Mouse (Mus musculus) kidney, adult 2 months (tissue): ENCODE results near the gene Xiap.

Experiments used
- CTCF ChIP-seq: fragments of 200-500 bp; conservative IDR thresholded peaks from 2 replicates; pipeline ENCODE4 v1.5.1; 2011; ENCODE audit warnings: low read depth, mild to moderate bottlenecking, control low read depth, low read length, moderate library complexity, mixed read lengths; ENCODE audit not compliant: insufficient read depth, insufficient read length
- POLR2A ChIP-seq: fragments of 200-500 bp; IDR thresholded peaks from one replicate; pipeline ENCODE4 v1.6.1; 2011; ENCODE audit warnings: low read depth, low read length, control low read depth

DNA sequence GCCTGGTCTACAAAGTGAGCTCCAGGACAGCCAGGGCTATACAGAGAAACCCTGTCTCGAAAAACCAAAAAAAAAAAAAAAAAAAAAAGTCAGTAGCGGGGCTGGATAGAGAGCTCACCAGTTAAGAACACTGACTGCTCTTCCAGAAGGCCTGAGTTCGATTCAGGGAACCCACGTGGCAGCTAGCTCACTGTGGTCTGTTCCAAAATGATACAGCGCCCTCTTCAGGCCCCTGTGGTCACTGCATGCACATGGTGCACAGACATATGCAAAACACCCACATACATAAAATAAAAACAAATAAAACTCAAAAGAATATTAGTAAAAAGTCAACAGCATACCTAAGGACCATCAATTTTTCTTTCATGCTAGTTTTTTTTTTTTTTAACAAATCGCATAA is 20.0 kb upstream of the Xiap start:
- no peak for TF ChIP-seq POLR2A
- no peak for TF ChIP-seq CTCF
